Mouse (Mus musculus) adrenal gland, postnatal 14 days (tissue): ENCODE data around the gene Qpctl. TPM values are rescaled to one million over a fixed set of nuclear protein-coding genes. Genes with fewer than 3 reads are reported as not detected.
"Not testable (repeated sequence)": the region's sequence is repeated elsewhere in the genome, so short reads cannot be mapped to it uniquely, and the experiment has no call there.

Experiments used
- DNase-seq: peaks from one replicate; pipeline ENCODE4 v3.0.0; 2021; ENCODE audit warnings: mixed read lengths
- total RNA-seq: library from RNA; stranded (reverse); gene quantifications from 2 replicates; pipeline ENCODE4 v1.2.3, GENCODE M21; 2021

The Qpctl gene
- total RNA-seq, 1 experiment from 2014 or later, result 13.2 TPM

- peak; percentile 42 for DNase-seq
Observed at GRCm38 (mm10) chr7:19164189-19164588, 15.1 kb upstream of the Qpctl start.

DNA sequence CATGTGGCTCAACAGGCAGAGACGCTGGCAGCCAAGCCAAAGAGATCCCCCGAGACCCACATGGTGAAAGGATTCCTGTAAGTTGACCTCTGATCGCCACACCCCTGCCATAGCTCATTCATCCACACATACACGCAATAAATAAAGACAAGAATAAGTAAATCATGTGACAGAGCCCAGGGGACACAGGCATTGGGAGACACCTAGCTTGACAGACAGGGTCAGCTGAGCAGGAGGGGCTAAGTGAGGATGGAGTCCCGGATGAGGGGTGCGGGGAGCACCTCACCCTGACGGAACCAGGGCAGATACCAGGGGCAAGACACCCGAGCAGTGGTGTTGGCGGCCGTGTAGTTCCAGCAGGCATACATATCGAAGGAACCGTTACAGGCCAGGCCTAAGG, 14.7 kb upstream of the Qpctl start:
- DNase-seq, result no peak

DNA sequence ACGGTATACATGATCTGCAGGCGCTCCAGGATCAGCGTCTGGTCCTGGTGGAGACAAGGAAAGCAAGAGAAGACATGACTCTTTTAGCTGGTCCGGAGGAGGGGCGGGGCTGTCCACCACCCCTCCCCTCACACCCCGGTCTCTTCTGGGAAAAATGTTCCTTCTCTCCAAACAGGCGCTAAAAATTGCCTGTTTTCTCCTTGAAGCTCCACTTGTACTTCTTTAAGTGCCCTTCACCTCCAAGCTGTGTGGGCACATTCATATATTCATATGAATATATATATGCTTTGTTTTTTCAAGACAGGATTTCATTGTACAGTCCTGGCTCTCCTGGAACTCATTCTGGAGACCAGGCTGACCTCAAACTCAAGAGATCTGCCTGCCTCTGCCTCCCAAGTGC, 13.8 kb upstream of the Qpctl start:
- no peak for DNase-seq

DNA sequence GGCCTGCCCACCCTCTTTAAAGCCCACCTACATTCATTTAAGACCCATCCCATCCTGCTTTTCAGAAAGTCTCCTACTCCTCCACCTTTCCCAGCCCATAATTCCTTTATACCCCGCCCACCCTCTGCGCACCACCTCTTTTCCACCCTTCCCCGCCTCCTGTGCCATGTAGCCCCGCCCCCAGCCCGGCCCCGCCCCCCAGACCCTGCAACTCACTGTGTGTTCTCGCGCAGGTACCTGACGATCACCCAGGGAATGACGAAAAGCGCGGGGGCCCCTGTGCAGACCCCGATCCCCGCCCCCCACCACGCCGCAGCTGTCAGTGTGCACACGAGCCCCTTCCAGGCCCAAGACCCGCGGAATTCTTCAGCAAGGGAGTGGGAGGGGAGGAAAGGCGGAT, 11.0 kb upstream of the Qpctl start:
- peak; percentile 63 for DNase-seq

GRCm38 (mm10) chr7:19159411-19159810, 10.3 kb upstream of the Qpctl start:
- no peak for DNase-seq

- DNase-seq, result no peak
Observed at GRCm38 (mm10) chr7:19158601-19159000, 9.5 kb upstream of the Qpctl start.

GRCm38 (mm10) chr7:19157160-19157800, 8.2 kb upstream of the Qpctl start:
- peak; percentile 95 for DNase-seq

- DNase-seq, result peak; percentile 80
Observed at GRCm38 (mm10) chr7:19155825-19156475, 6.9 kb upstream of the Qpctl start.

- DNase-seq, result no peak
Observed at GRCm38 (mm10) chr7:19154796-19155195, 5.7 kb upstream of the Qpctl start.

- DNase-seq, result not testable (repeated sequence)
Observed at GRCm38 (mm10) chr7:19151121-19151520, 2.0 kb upstream of the Qpctl start.

DNA sequence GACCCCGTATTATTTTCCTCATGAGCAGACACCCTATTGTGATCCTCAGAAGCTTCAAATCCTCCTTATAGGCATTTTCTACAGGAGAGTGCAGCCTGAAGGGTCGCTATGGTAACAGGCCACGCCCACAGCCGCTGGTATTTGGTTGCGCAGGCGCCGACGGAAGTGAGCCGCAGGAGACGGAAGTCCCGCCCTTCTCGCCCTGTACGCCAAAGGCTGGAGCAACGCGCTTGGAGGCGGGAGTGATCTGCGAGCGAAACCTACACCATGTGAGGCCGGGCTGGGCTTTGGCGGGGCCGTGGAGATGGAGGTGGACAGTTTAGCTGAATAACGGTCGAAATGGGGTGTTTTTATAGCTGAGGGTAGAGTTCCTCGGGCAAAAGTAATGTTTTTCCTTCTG, 535 bp upstream of the Qpctl start, which contains the start of gene Snrpd2:
Snrpd2 (plus strand) TSS at position 97 of the 400 bp plus-strand sequence.
- peak; percentile 98 for DNase-seq

DNA sequence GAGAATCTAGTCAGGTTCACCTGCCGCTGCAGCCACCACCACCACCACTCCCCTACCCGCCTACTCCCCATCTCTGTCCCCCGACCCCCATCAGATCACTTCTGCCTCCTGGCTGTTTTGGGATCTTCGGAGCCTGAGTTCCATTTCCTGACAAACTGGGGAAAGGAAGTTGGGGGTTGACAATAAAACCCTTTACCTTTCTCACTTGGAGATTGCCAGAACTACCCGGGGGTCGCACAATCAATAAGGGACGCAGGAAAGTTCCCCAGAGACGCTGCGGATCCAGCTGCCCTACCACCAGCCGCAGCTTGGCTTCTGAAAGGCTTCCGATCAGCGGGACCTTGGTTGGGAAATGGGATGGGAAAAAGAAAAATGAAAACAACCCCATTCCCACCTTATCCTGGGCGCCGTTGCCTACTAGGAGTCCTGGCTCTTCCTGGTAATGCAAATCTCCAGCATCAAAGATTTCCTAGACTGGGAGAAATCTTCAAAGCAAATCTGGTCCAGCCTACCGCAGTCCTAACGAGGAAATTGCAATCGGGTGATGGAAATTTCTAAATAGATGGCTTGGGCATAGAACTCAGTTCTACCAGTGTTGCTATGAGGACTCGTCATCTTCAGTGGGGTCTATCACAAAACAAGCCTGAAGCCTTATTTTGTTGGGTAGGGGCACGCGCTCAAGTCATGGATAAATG, 764 bp downstream of the Qpctl start:
- no peak for DNase-seq

- no peak for DNase-seq
Observed at GRCm38 (mm10) chr7:19147497-19148045, 1.5 kb downstream of the Qpctl start.

GRCm38 (mm10) chr7:19146793-19147192, 2.3 kb downstream of the Qpctl start:
- DNase-seq, result no peak

- peak; percentile 80 for DNase-seq
Observed at GRCm38 (mm10) chr7:19137380-19137779, 11.7 kb downstream of the Qpctl start.

DNA sequence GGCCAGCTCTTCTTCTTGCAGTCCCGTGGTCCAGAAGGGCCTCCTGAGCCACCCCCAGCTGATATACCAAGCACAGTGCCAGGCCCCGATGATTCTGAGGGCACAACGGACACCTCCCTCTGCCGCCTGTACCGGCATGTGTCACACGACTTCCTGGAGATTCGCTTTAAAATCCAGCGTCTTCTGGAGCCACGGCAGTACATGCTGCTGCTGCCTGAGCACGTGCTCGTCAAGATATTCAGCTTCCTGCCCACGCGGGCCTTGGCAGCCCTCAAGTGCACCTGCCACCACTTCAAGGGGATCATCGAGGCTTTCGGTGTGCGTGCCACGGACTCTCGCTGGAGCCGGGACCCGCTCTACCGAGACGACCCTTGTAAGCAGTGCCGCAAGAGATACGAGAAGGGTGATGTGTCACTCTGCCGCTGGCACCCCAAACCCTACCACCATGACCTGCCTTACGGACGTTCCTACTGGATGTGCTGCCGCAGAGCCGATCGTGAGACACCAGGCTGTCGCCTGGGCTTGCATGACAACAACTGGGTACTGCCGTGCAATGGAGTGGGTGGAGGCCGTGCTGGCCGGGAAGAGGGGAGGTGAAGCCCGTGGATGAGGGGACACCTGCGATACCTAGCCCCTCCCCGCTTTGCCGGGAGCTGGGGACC, 12.3 kb downstream of the Qpctl start:
- DNase-seq, result no peak

DNA sequence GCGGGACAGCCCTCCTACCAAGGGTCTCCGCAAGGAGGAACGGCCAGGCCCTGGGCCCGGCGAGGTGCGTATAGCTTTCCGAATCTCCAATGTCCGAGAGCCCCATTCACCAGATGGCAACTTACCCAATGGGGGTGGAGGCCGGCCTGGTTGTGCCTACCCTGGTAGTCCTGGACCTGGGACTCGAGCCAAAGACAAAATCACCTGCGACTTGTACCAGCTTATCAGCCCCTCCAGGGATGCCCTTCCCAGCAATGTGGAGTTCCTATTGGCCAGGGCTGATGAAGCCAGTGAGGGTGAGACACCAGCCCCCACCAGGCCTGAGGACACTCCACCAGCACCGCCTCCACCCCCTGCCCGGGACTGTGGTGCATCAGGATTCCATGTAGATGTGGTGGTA, 12.9 kb downstream of the Qpctl start:
- DNase-seq, result no peak

DNA sequence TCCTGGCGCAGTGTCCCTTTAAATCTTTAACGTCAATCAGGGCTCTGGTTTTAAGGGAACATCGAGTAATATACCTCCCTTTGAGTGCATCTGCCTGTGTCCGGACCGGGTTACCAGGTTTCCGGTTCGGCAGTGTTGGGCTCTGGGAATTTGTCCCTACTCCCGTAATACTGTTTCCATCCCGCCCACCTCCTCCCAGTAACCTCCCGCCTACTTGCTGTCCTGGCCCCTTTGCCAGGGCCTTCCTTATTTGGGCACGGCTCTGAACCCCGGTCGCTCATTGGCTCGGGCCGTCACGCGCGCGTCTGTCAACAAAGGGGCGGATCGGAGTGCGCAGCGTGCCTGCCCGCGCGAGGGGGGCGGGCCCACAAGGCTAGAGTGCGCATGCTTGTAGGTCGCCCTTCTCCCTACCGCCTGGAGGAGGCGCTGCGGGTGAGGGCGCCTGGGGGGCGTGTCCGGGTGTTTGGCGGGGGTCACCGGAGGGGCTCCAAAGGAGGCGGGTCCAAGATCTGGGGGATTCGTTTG, 17.7 kb downstream of the Qpctl start:
- peak; percentile 99 for DNase-seq

- DNase-seq, result no peak
Observed at GRCm38 (mm10) chr7:19130657-19131056, 18.4 kb downstream of the Qpctl start.

- DNase-seq, result no peak
Observed at GRCm38 (mm10) chr7:19129396-19129795, 19.7 kb downstream of the Qpctl start.

GRCm38 (mm10) chr7:19127744-19128143, 21.3 kb downstream of the Qpctl start:
- no peak for DNase-seq

- no peak for DNase-seq
Observed at GRCm38 (mm10) chr7:19124713-19125112, 24.4 kb downstream of the Qpctl start.
